Mouse (Mus musculus): ENCODE results near the gene Nkx2-3.

GRCm38 (mm10) chr19:43569133-43569532, 43.0 kb upstream of the Nkx2-3 start:
- TF ChIP-seq POLR2A (IDR thresholded peaks at IDR 0.05; ENCODE audit: borderline replicate concordance, extremely low read depth, low read depth, low read length) (no peak), CTCF (IDR thresholded peaks at IDR 0.05; ENCODE audit: insufficient read depth, low read length) (no peak)

All from lung, adult 2 months (tissue).